Mouse (Mus musculus) CH12.LX (cell line): ENCODE data around the gene Tcirg1.

Experiments used
- UBTF ChIP-seq: IDR thresholded peaks from 2 replicates; pipeline ENCODE4 v1.6.1; 2012; ENCODE audit warnings: low read depth, mild to moderate bottlenecking, inconsistent platforms, low read length, improper control_type of control experiment, moderate library complexity
- ZKSCAN1 ChIP-seq: IDR thresholded peaks from 2 replicates; pipeline ENCODE4 v1.6.1; 2012; ENCODE audit warnings: low read depth, inconsistent platforms, low read length, improper control_type of control experiment, borderline replicate concordance

DNA sequence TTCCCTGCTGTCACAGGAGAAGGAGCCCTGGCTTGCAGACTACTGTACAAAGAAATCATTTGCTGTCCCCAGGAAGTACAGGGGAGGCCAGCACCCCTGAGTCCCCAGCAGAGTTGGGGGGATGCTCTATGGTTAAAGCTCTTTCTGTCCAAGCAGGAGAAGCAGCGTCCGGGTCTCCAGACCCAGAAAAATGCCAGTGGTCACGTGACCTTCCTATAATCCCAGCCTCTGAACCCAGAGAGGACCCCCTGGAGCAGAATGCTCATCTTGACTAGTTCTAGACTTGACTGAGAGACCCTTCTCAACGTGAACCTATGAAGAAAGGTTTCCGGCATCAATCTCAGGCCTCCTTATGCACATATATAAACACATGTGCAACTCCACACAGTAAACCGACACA, 18.9 kb upstream of the Tcirg1 start:
- no peak for TF ChIP-seq UBTF
- no peak for TF ChIP-seq ZKSCAN1
